Mouse (Mus musculus) megakaryocyte, embryonic 14.5 days (primary cell): ENCODE results near the gene Tnrc6a. TPM values are rescaled to one million over a fixed set of nuclear protein-coding genes. Genes with fewer than 3 reads are reported as not detected.
A peak's percentile ranks its signal among the peaks of the same experiment; 100 is the strongest.

Experiments used
- H3K27me3 ChIP-seq: replicated peaks from 2 replicates; pipeline ENCODE3; 2012; ENCODE audit warnings: inconsistent platforms
- H3K36me3 ChIP-seq: replicated peaks from 2 replicates; pipeline ENCODE3; 2012; ENCODE audit warnings: low read length, inconsistent platforms, mixed read lengths
- H3K4me1 ChIP-seq: 2 replicates; pipeline ENCODE4 v1.6.1; 2012; ENCODE audit warnings: inconsistent platforms
- H3K4me3 ChIP-seq: replicated peaks from 2 replicates; pipeline ENCODE3; 2012; ENCODE audit warnings: moderate library complexity, mild to moderate bottlenecking, inconsistent platforms
- H3K9me3 ChIP-seq: 2 replicates; pipeline ENCODE4 v1.6.1; 2012; ENCODE audit warnings: inconsistent platforms
- FLI1 ChIP-seq: IDR thresholded peaks from 2 replicates; pipeline ENCODE4 v1.6.1; 2012; ENCODE audit warnings: low read length, inconsistent platforms, mixed read lengths
- GATA1 ChIP-seq: IDR thresholded peaks from 3 replicates; pipeline ENCODE4 v1.6.1; 2012; ENCODE audit warnings: mixed read lengths, low read length, inconsistent platforms, borderline replicate concordance
- polyA plus RNA-seq: library from polyadenylated mRNA; stranded (reverse); fragments of >175 nt; gene quantifications from 2 replicates; pipeline ENCODE4 v1.2.3, GENCODE M21; 2012; ENCODE audit warnings: low replicate concordance; ENCODE audit not compliant: insufficient read depth

The Tnrc6a gene
- polyA plus RNA-seq = 14.5 and 41.6 TPM in 2 replicates

- no peaks in the 10 kb centered on the region for H3K9me3 ChIP-seq
- peaks cover 26% of the 10 kb centered on the region for H3K36me3 ChIP-seq
- H3K27me3 ChIP-seq = peaks cover under 1% of the 10 kb centered on the region
Observed at GRCm38 (mm10) chr7:123123665-123124298, at the start of gene Tnrc6a. Gene Tnrc6a, plus strand, starts transcription at chr7:123123885.

GRCm38 (mm10) chr7:123082236-123082635 lies 41.4 kb upstream of the Tnrc6a start:
- peaks cover 34% of the 10 kb centered on the region for H3K27me3 ChIP-seq
- TF ChIP-seq GATA1 (no peak), FLI1 (no peak)

More at GRCm38 (mm10) chr7:123123665-123124298, at the start of gene Tnrc6a:
- Histone ChIP-seq H3K4me3 (peak within 1 kb of the TSS; percentile 94), H3K4me1 (peaks cover 39% of the 10 kb centered on the region)
- TF ChIP-seq GATA1 (no peak), FLI1 (peak; percentile 58; the same call in 1 of the 2 replicates)

GRCm38 (mm10) chr7:123083441-123084123 lies 40.1 kb upstream of the Tnrc6a start:
- TF ChIP-seq GATA1 (no peak), FLI1 (no peak)
- H3K4me1 ChIP-seq = peaks cover 9% of the 10 kb centered on the region

More at GRCm38 (mm10) chr7:123082236-123082635, 41.4 kb upstream of the Tnrc6a start:
- Histone ChIP-seq H3K36me3 (no peaks in the 10 kb centered on the region), H3K4me1 (peaks cover 9% of the 10 kb centered on the region), H3K9me3 (peaks cover 8% of the 10 kb centered on the region), H3K4me3 (no peak overlapping the region)

GRCm38 (mm10) chr7:123084180-123084691 lies 39.4 kb upstream of the Tnrc6a start:
- Histone ChIP-seq H3K9me3 (peaks cover 8% of the 10 kb centered on the region), H3K4me1 (peaks cover 9% of the 10 kb centered on the region), H3K27me3 (peaks cover 35% of the 10 kb centered on the region), H3K36me3 (no peaks in the 10 kb centered on the region), H3K4me3 (peak overlapping the region; percentile 83)
- no peak for TF ChIP-seq GATA1
- TF ChIP-seq FLI1 = no peak

More at GRCm38 (mm10) chr7:123083441-123084123, 40.1 kb upstream of the Tnrc6a start:
- Histone ChIP-seq H3K36me3 (no peaks in the 10 kb centered on the region), H3K9me3 (peaks cover 8% of the 10 kb centered on the region), H3K4me3 (no peak overlapping the region), H3K27me3 (peaks cover 35% of the 10 kb centered on the region)

- Histone ChIP-seq H3K36me3 (no peaks in the 10 kb centered on the region), H3K9me3 (peaks cover 8% of the 10 kb centered on the region), H3K4me1 (peaks cover 9% of the 10 kb centered on the region), H3K27me3 (peaks cover 31% of the 10 kb centered on the region), H3K4me3 (peak overlapping the region; percentile 11)
- TF ChIP-seq GATA1 (no peak), FLI1 (no peak)
Observed at GRCm38 (mm10) chr7:123084708-123085107, 39.0 kb upstream of the Tnrc6a start.

- Histone ChIP-seq H3K9me3 (peaks cover 16% of the 10 kb centered on the region), H3K4me3 (no peak overlapping the region), H3K4me1 (peaks cover 9% of the 10 kb centered on the region), H3K36me3 (no peaks in the 10 kb centered on the region), H3K27me3 (peaks cover 18% of the 10 kb centered on the region)
- TF ChIP-seq FLI1 (no peak), GATA1 (no peak)
Observed at GRCm38 (mm10) chr7:123088920-123089319, 34.8 kb upstream of the Tnrc6a start.

GRCm38 (mm10) chr7:123096344-123097120 lies 27.2 kb upstream of the Tnrc6a start:
- H3K36me3 ChIP-seq = no peaks in the 10 kb centered on the region
- peaks cover 7% of the 10 kb centered on the region for H3K27me3 ChIP-seq
- TF ChIP-seq GATA1 (no peak), FLI1 (no peak)
- no peaks in the 10 kb centered on the region for H3K4me1 ChIP-seq
- no peak overlapping the region for H3K4me3 ChIP-seq
- peaks cover 33% of the 10 kb centered on the region for H3K9me3 ChIP-seq

GRCm38 (mm10) chr7:123097891-123098750 lies 25.6 kb upstream of the Tnrc6a start:
- Histone ChIP-seq H3K36me3 (no peaks in the 10 kb centered on the region), H3K27me3 (peaks cover 7% of the 10 kb centered on the region), H3K4me1 (no peaks in the 10 kb centered on the region), H3K4me3 (no peak overlapping the region), H3K9me3 (peaks cover 33% of the 10 kb centered on the region)
- TF ChIP-seq FLI1 (no peak), GATA1 (no peak)
